Mouse (Mus musculus) embryonic facial prominence, embryonic 15.5 days (tissue): ENCODE results near the gene Sec22c. TPM values are rescaled to one million over a fixed set of nuclear protein-coding genes. Genes with fewer than 3 reads are reported as not detected.

ENCODE experiments used
- ATAC-seq: fragments of 200-750 bp; cut with Nextera tagmentation; 2 replicates; pipeline ENCODE4 v1.8.0; 2017; ENCODE audit warnings: low read depth, moderate TSS enrichment; ENCODE audit not compliant: insufficient number of reproducible peaks, low FRiP score, low TSS enrichment
- H3K27ac ChIP-seq: fragments of 300-500 bp; sonication (generic); replicated peaks from 2 replicates; pipeline ENCODE4 v1.5.1; 2015; ENCODE audit warnings: mild to moderate bottlenecking, inconsistent platforms
- H3K27me3 ChIP-seq: fragments of 300-500 bp; sonication (generic); 2 replicates; pipeline ENCODE4 v1.6.1; 2015; ENCODE audit warnings: inconsistent platforms
- H3K36me3 ChIP-seq: fragments of 300-500 bp; sonication (generic); 2 replicates; pipeline ENCODE4 v1.6.1; 2015; ENCODE audit warnings: mild to moderate bottlenecking, inconsistent platforms
- H3K4me1 ChIP-seq: fragments of 300-500 bp; sonication (generic); 2 replicates; pipeline ENCODE4 v1.6.1; 2015; ENCODE audit warnings: inconsistent platforms
- H3K4me2 ChIP-seq: fragments of 300-500 bp; sonication (generic); replicated peaks from 2 replicates; pipeline ENCODE4 v1.6.1; 2015; ENCODE audit warnings: mild to moderate bottlenecking, inconsistent platforms
- H3K4me3 ChIP-seq: fragments of 300-500 bp; sonication (generic); replicated peaks from 2 replicates; pipeline ENCODE4 v1.5.1; 2015; ENCODE audit warnings: mild to moderate bottlenecking, inconsistent platforms
- H3K9ac ChIP-seq: fragments of 300-500 bp; sonication (generic); 2 replicates; pipeline ENCODE4 v1.6.1; 2015; ENCODE audit warnings: inconsistent platforms
- H3K9me3 ChIP-seq: fragments of 300-500 bp; sonication (generic); replicated peaks from 2 replicates; pipeline ENCODE4 v1.6.1; 2016; ENCODE audit warnings: inconsistent platforms
- WGBS: fragments of 180-500 bp; shearing (Covaris S2); methylation state at CpG from one replicate; pipeline ENCODE4 v1.1.7; 2015; 5-methylcytosine and 5-hydroxymethylcytosine counted together
- polyA plus RNA-seq: library from polyadenylated mRNA; unstranded; fragments of >200 nt; fragmentation: Nextera tagmentation; extraction: Ambion mirVana; gene quantifications from 2 replicates; pipeline ENCODE4 v1.2.1, GENCODE M21; 2015

Sec22c gene
- polyA plus RNA-seq, 1 experiment from 2014 or later: 15.3 TPM

DNA sequence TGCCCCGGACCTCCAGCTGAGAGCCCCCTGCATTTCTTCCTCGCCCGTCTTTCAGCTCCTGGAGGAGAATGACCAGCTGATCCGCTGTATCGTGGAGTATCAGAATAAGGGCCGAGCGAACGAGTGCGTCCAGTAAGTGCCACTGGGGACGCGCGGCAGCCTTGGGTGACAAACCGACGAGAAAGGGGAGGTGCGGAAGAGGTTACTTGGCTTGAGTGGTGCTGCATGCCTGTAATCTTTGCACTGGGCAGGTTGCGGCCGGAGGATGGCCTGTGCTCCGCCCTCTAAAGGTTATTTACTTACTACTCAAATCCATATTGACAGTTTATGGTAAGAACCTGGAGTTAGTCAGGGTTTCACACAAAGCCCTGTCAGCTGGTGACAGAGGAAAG, 5.3 kb upstream of the Sec22c start:
- H3K27me3 ChIP-seq: no peaks in the 10 kb centered on the region
- no peaks in the 10 kb centered on the region for H3K9me3 ChIP-seq
- H3K4me2 ChIP-seq: peak overlapping the region; percentile 72
- peak overlapping the region; percentile 95 for H3K9ac ChIP-seq
- 0% methylated on average over 18 of the region's 18 CpGs for WGBS
- peaks cover 14% of the 10 kb centered on the region for H3K36me3 ChIP-seq
- ATAC-seq: no peak
- H3K4me1 ChIP-seq: peaks cover 23% of the 10 kb centered on the region
- peak overlapping the region; percentile 90 for H3K4me3 ChIP-seq
- peak overlapping the region; percentile 94 for H3K27ac ChIP-seq

DNA sequence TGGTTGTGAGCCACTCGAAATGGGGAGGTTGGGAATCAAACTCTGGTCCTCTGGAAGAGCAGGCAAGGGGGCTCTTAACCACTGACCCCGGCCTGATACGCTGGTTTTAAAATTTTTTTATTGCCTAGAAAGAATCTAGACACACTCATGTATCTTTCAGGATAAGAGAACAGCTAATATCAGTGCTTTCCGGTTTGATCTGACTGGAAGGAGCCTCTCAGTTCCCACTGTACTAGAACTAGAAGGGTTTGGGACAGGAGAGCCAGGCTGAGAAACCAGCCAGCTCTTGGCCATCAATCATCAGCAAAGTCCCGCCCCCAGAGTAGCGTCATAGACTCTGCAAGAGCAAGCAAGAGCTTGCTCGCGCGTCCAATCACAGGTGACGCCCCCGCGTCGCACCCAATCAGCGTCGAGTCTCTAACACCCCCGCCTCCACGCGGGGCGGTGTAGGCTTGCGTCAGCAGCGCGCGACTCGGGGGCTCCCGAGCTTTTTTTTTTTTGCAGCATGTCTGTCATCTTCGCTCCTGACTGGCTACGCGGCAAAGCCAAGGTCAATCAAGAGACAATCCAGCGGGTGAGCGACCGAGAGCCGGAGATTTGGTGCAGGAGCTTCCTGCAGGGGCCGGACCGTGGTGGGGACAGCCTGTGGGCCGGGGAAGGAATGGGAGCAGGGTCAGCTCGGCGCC, 4.8 kb upstream of the Sec22c start, which contains the start of gene Ss18l2:
Ss18l2 (plus strand) TSS at position 432 of the 686 bp plus-strand sequence.
- Histone ChIP-seq H3K4me2 (peak within 1 kb of the TSS; percentile 72), H3K27ac (peak within 1 kb of the TSS; percentile 94), H3K9me3 (no peaks in the 10 kb centered on the region), H3K4me3 (peak within 1 kb of the TSS; percentile 90), H3K4me1 (peaks cover 29% of the 10 kb centered on the region), H3K9ac (peak within 1 kb of the TSS; percentile 95), H3K36me3 (peaks cover 14% of the 10 kb centered on the region), H3K27me3 (no peaks in the 10 kb centered on the region)
- 4% methylated on average over 37 of the region's 37 CpGs for WGBS
- ATAC-seq: peak; percentile 100

DNA sequence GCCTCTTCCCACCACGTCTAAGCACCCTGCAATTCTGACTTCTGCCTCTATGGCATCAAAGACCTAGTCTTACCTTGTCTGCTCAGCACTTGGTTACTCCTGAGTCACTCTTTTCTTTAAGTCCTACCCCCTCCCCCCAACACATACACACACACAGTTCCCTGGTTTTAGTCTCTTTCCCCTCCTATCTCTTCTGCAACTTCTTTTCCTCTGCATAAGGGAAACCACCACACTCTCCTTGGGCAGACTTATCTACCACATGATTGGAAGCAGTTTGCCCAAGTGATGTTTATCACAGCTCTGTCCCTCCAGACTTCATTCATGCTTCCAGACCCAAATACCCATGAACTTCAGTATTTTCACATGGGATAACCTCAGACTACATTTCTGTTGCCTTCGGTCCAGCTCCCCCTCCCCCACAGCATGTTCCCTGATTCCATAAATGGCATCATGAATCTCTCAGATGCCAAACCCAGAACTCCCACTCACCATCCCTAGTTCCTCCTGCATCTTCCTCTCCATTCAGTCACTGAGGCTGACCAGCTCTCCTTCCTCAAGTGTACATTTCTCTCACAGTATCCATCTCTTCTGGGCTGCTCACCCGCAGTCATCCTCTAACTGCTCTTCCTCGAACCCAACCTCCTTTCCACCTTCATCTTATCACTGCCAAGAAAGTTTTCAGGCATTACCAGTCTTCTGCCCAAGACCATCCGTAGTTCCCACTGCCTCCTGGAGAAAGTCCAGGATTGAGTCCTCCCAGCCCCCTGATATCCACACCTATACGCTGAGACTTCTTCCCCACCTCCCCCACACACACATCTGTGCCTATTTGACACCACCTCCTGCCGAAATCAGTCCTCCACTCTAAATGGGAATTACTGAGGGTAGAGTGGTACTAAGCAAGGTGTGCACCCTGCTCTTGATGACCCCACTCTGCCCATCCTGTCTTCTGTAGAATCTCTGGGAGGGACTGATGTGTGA, 3.5 kb upstream of the Sec22c start:
- Histone ChIP-seq H3K36me3 (peaks cover 13% of the 10 kb centered on the region), H3K4me3 (no peak overlapping the region), H3K9ac (no peak overlapping the region), H3K27ac (no peak overlapping the region), H3K27me3 (no peaks in the 10 kb centered on the region), H3K4me1 (peaks cover 36% of the 10 kb centered on the region), H3K9me3 (no peaks in the 10 kb centered on the region), H3K4me2 (no peak overlapping the region)
- no peak for ATAC-seq
- 66% methylated on average over 7 of the region's 7 CpGs for WGBS

DNA sequence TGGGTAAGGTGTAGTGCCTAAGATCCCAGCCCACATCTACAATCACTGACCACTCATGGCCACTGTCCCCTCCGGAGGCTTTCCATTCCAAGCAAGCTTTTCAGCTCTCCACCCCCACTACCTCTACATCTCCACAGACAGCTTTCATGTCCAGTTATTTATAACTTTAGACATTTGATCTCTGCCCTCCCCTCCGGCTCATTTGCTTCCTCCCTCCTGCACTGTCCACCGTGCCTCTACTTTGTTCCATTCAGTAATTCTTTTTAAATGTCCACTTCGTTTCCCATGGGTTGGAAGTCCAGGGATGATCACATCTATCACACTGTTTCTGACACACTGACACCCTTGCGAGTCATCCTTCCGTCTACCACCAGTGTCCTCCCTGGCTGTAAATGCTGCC, 2.5 kb upstream of the Sec22c start:
- H3K4me3 ChIP-seq: no peak overlapping the region

DNA sequence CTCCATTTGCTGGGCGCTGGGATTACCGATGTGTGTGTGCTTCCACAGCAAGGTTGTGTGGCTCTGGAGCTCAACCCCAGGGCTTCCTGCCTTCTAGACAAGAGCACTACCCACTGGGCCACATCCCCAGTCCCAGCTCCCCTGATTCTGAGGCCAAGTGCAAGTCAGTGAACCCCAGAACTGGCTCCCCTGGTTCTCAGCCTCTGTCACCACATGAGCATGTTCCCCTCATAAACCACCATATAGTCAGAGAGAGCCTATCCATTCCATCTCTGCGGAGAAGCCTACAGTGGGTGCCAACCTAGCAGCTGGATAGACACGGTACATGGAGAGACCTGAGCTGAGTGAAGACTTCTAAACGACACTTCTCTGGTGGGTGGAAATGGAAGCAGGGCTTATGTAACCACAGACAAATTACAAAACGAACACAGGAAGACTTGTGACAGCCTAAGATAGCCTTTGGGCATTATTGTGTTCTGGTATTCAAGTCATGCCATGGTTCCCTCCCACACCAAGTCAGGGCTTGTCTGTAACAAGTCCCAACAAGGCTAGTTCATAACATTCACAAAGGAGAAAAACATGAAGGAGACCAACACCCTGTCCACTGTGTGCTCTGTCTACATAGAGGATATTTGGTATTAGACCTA, 862 bp upstream of the Sec22c start:
- Histone ChIP-seq H3K4me1 (peaks cover 32% of the 10 kb centered on the region), H3K9me3 (no peaks in the 10 kb centered on the region), H3K4me3 (no peak overlapping the region), H3K27me3 (no peaks in the 10 kb centered on the region), H3K4me2 (no peak overlapping the region), H3K9ac (no peak overlapping the region), H3K27ac (no peak overlapping the region), H3K36me3 (no peaks in the 10 kb centered on the region)
- no peak for ATAC-seq
- WGBS: 64% methylated on average over 6 of the region's 6 CpGs

More for the DNA sequence above, 2.5 kb upstream of the Sec22c start:
- peaks cover 3% of the 10 kb centered on the region for H3K36me3 ChIP-seq
- H3K9ac ChIP-seq: no peak overlapping the region
- H3K4me2 ChIP-seq: no peak overlapping the region
- H3K27me3 ChIP-seq: no peaks in the 10 kb centered on the region
- ATAC-seq: no peak
- WGBS: 66% methylated on average over 6 of the region's 6 CpGs
- H3K27ac ChIP-seq: no peak overlapping the region
- H3K9me3 ChIP-seq: no peaks in the 10 kb centered on the region
- H3K4me1 ChIP-seq: peaks cover 42% of the 10 kb centered on the region

DNA sequence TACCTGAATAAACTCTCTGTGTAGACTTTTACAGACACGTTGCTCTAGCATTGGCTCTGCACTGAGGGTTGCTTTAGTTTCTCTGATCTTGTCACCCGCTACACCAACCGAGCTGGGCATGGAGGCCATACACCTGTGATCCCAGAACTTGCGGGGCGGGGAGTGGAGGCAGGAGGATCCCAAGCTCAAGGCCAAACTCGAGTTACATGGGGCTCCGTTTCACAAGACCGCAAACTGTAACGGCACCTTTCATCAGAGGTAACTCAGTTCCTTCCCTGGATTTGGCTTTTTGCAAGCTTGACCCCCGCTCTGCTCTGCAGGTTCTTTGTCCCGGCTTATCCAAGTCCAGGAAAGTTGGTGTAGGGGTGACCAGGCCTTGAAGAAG, 1.0 kb downstream of the Sec22c start:
- Histone ChIP-seq H3K4me3 (peak overlapping the region; percentile 83), H3K9ac (peak overlapping the region; percentile 60; the same call in 1 of the 2 replicates), H3K36me3 (no peaks in the 10 kb centered on the region), H3K4me1 (peaks cover 22% of the 10 kb centered on the region), H3K27ac (no peak overlapping the region; the same call in 1 of the 2 replicates), H3K4me2 (peak overlapping the region; percentile 90), H3K27me3 (no peaks in the 10 kb centered on the region), H3K9me3 (no peaks in the 10 kb centered on the region)
- 31% methylated on average over 11 of the region's 11 CpGs for WGBS
- ATAC-seq: no peak

DNA sequence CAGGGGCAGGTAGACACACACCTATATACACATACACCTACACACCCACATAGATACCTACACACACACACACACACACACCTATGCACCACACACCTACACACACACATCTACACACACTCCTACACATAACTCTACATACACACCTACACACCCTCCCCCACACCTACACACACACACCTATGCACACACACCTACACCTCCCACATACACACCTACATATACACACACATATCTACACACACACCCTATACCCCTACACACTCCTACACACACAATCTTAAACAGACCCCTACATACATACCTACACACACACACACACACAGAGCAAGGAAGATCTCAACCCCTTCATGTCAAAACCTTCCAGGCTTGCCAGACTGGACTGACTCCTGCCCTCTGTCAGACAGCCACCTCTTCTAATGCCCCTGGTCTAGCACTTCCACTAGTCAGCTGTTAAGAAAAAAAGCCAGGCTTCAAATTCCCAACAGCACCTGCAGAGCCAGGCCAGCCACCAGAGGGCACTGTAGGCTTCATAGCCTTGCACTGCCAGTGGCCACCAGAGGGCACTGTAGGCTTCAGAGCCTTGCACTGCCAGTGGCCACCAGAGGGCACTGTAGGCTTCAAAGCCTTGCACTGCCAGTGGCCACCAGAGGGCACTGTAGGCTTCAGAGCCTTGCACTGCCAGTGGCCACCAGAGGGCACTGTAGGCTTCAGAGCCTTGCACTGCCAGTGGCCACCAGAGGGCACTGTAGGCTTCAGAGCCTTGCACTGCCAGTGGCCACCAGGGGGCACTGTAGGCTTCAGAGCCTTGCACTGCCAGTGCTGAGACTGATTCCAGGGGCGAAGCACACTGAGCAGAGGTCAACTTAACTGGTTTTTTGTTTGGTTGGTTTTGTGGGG, 7.9 kb downstream of the Sec22c start:
- H3K4me2 ChIP-seq: no peak overlapping the region
- peaks cover 32% of the 10 kb centered on the region for H3K36me3 ChIP-seq
- H3K27ac ChIP-seq: no peak overlapping the region
- WGBS: 100% methylated on average over 1 of the region's 1 CpGs
- no peaks in the 10 kb centered on the region for H3K9me3 ChIP-seq
- no peaks in the 10 kb centered on the region for H3K4me1 ChIP-seq
- peak; percentile 57; the same call in 1 of the 2 replicates for ATAC-seq
- H3K9ac ChIP-seq: no peak overlapping the region
- no peaks in the 10 kb centered on the region for H3K27me3 ChIP-seq
- no peak overlapping the region for H3K4me3 ChIP-seq

DNA sequence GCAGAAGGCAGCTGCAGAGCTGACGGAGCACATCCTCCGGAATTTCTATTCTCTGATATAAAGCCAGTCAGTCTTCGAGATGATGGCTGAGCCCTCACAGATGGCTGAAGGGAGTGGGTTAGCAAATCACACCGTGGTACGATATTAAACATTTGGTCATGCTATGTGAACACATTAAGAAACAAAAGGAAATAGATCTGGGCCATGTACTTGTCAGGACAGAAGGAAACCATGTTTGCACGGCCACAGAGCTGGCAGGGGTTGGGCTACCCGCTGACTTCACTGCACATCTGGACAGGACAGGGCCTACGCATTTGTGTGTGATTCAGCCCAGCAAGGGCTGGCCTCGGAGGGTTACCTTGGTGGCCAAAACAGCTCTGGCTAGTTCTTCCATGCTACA, 8.7 kb downstream of the Sec22c start:
- H3K4me1 ChIP-seq: no peaks in the 10 kb centered on the region
- no peak overlapping the region for H3K4me2 ChIP-seq
- H3K9me3 ChIP-seq: no peaks in the 10 kb centered on the region
- no peak overlapping the region for H3K4me3 ChIP-seq
- no peak overlapping the region for H3K9ac ChIP-seq
- no peaks in the 10 kb centered on the region for H3K27me3 ChIP-seq
- ATAC-seq: peak; percentile 19; the same call in 1 of the 2 replicates
- peaks cover 34% of the 10 kb centered on the region for H3K36me3 ChIP-seq
- WGBS: 83% methylated on average over 9 of the region's 9 CpGs
- no peak overlapping the region for H3K27ac ChIP-seq

DNA sequence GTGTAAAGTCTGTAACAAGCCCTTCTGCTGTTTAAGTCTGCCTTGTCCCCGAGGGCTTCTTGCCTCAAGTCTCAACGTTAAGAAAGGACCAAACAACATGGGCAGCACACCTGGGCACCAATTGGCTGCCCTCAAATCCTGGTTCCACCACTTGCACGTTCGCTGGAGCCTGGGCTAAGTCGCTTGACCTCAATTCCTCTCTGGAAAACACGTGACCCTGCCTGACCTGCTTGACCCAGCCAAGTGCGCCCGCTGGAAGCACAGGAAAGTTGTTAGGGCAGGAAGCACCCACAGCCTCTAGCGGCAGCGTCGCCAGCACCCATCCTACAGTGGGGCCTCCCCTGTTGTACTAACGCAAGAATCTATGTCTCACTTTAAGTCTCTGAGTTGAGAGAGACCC, 10.6 kb downstream of the Sec22c start:
- no peaks in the 10 kb centered on the region for H3K9me3 ChIP-seq
- H3K36me3 ChIP-seq: peaks cover 37% of the 10 kb centered on the region
- 74% methylated on average over 12 of the region's 12 CpGs for WGBS
- H3K27me3 ChIP-seq: no peaks in the 10 kb centered on the region
- no peak overlapping the region for H3K27ac ChIP-seq
- H3K4me1 ChIP-seq: peaks cover 6% of the 10 kb centered on the region; the same call in 1 of the 2 replicates
- H3K9ac ChIP-seq: no peak overlapping the region
- no peak overlapping the region for H3K4me2 ChIP-seq
- ATAC-seq: no peak
- no peak overlapping the region for H3K4me3 ChIP-seq

DNA sequence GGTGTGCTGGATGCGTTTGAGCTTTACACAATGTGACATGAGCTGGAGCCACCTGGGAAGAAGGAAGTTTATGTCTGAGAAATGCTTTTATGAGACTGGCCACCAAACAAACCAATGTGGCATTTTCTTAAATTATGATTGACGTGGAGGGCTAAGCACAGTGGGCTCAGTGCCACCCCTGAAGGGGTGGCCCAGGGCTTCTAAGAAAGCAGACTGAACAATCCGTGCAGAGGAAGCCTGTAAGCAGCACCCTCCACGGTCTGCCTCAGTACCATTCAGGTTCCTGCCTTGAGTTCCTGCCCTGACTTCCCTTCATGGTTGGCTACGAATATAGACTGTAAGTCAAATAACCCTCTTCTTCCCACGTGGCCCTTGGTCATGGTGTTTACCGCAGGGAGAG, 14.6 kb downstream of the Sec22c start:
- ATAC-seq: no peak
- Histone ChIP-seq H3K4me3 (no peak overlapping the region), H3K4me1 (peaks cover 6% of the 10 kb centered on the region; the same call in 1 of the 2 replicates), H3K36me3 (peaks cover 41% of the 10 kb centered on the region), H3K9me3 (no peaks in the 10 kb centered on the region), H3K9ac (no peak overlapping the region), H3K27ac (0 out of 2 replicates have a peak overlapping the region, but pooled peaks have one; percentile 39), H3K27me3 (no peaks in the 10 kb centered on the region), H3K4me2 (no peak overlapping the region)
- 78% methylated on average over 7 of the region's 7 CpGs for WGBS
